Mouse (Mus musculus) forebrain, embryonic 14.5 days (tissue): ENCODE results near the gene Samd4b. TPM values are rescaled to one million over a fixed set of nuclear protein-coding genes. Genes with fewer than 3 reads are reported as not detected.
"Not testable (repeated sequence)": the region's sequence is repeated elsewhere in the genome, so short reads cannot be mapped to it uniquely, and the experiment has no call there.

Experiments used
- ATAC-seq: fragments of 200-750 bp; cut with Nextera tagmentation; 2 replicates; pipeline ENCODE4 v1.8.0; 2017; ENCODE audit warnings: mild to moderate bottlenecking, moderate library complexity
- DNase-seq: peaks from one replicate; pipeline ENCODE4 v3.0.0-alpha.2; 2015; ENCODE audit warnings: low spot score
- H3K27ac ChIP-seq: fragments of 300-500 bp; sonication (generic); 2 replicates; pipeline ENCODE4 v1.5.1; 2014; ENCODE audit warnings: low read depth, mild to moderate bottlenecking, control low read depth, low read length, moderate library complexity
- H3K27me3 ChIP-seq: fragments of 300-500 bp; sonication (generic); replicated peaks from 2 replicates; pipeline ENCODE4 v1.6.1; 2014; ENCODE audit warnings: low read length, control low read depth, mixed read lengths; ENCODE audit not compliant: control insufficient read depth, insufficient read depth
- H3K36me3 ChIP-seq: fragments of 300-500 bp; sonication (generic); 2 replicates; pipeline ENCODE4 v1.6.1; 2014; ENCODE audit warnings: low read length, control low read depth; ENCODE audit not compliant: control insufficient read depth, insufficient read depth
- H3K4me1 ChIP-seq: fragments of 300-500 bp; sonication (generic); 2 replicates; pipeline ENCODE4 v1.6.1; 2014; ENCODE audit warnings: antibody characterized with exemption, low read length, control low read depth; ENCODE audit not compliant: control insufficient read depth, insufficient read depth
- H3K4me2 ChIP-seq: fragments of 300-500 bp; sonication (generic); 2 replicates; pipeline ENCODE4 v1.6.1; 2014; ENCODE audit warnings: mild to moderate bottlenecking, control low read depth, low read length
- H3K4me3 ChIP-seq: fragments of 300-500 bp; sonication (generic); 2 replicates; pipeline ENCODE4 v1.5.1; 2014; ENCODE audit warnings: low read depth, low read length, control low read depth
- H3K9ac ChIP-seq: fragments of 300-500 bp; sonication (generic); 2 replicates; pipeline ENCODE4 v1.6.1; 2014; ENCODE audit warnings: mild to moderate bottlenecking, low read length, control low read depth, moderate library complexity
- H3K9me3 ChIP-seq: fragments of 300-500 bp; sonication (generic); replicated peaks from 2 replicates; pipeline ENCODE4 v1.6.1; 2016; ENCODE audit warnings: low read length, control low read depth, mixed read lengths; ENCODE audit not compliant: control insufficient read depth
- WGBS: fragments of 180-500 bp; shearing (Covaris S2); extraction: QIAGEN DNeasy Blood & Tissue Kit; methylation state at CpG from one replicate; pipeline ENCODE4 v1.1.7; 2014; 5-methylcytosine and 5-hydroxymethylcytosine counted together
- polyA plus RNA-seq: library from polyadenylated mRNA; unstranded; fragments of >200 nt; fragmentation: Nextera tagmentation; extraction: Ambion mirVana; gene quantifications from 2 replicates; pipeline ENCODE4 v1.2.1, GENCODE M21; 2014

The Samd4b gene
- polyA plus RNA-seq, 1 experiment from 2014 or later, result 20.1 TPM

GRCm38 (mm10) chr7:28386877-28387276, 211.1 kb downstream of the Samd4b start:
- not testable (repeated sequence) for H3K4me2 ChIP-seq, ATAC-seq, H3K9ac ChIP-seq, H3K27ac ChIP-seq, H3K4me3 ChIP-seq, H3K27me3 ChIP-seq, H3K4me1 ChIP-seq, H3K9me3 ChIP-seq, DNase-seq
- H3K36me3 ChIP-seq, result peaks cover 43% of the 10 kb centered on the region
- WGBS, result 85% methylated on average over 6 of the region's 6 CpGs

GRCm38 (mm10) chr7:28386462-28386861, 211.5 kb downstream of the Samd4b start:
- H3K9ac ChIP-seq, result no peak overlapping the region
- DNase-seq, result peak; percentile 83
- H3K4me3 ChIP-seq, result no peak overlapping the region
- H3K4me1 ChIP-seq, result peaks cover 6% of the 10 kb centered on the region
- ATAC-seq, result peak; percentile 75
- WGBS, result 17% methylated on average over 4 of the region's 4 CpGs
- no peaks in the 10 kb centered on the region for H3K9me3 ChIP-seq
- H3K27me3 ChIP-seq, result no peaks in the 10 kb centered on the region
- peaks cover 43% of the 10 kb centered on the region for H3K36me3 ChIP-seq
- no peak overlapping the region for H3K27ac ChIP-seq
- H3K4me2 ChIP-seq, result no peak overlapping the region

- Histone ChIP-seq H3K4me3 (no peak overlapping the region), H3K27me3 (no peaks in the 10 kb centered on the region), H3K36me3 (peaks cover 43% of the 10 kb centered on the region), H3K9ac (no peak overlapping the region), H3K4me2 (no peak overlapping the region), H3K4me1 (peaks cover 10% of the 10 kb centered on the region), H3K9me3 (no peaks in the 10 kb centered on the region), H3K27ac (no peak overlapping the region)
- 88% methylated on average over 7 of the region's 7 CpGs for WGBS
- ATAC-seq (0 out of 2 replicates have a peak, but pooled peaks have one; percentile 7), DNase-seq (no peak)
These were observed 211.9 kb downstream of the Samd4b start for GRCm38 (mm10) chr7:28386007-28386406.

- Histone ChIP-seq H3K4me3 (no peak overlapping the region), H3K4me2 (no peak overlapping the region), H3K9me3 (no peaks in the 10 kb centered on the region), H3K4me1 (peaks cover 13% of the 10 kb centered on the region), H3K27me3 (no peaks in the 10 kb centered on the region), H3K9ac (no peak overlapping the region), H3K27ac (no peak overlapping the region), H3K36me3 (peaks cover 38% of the 10 kb centered on the region)
- ATAC-seq (no peak), DNase-seq (no peak)
- 90% methylated on average over 9 of the region's 9 CpGs for WGBS
These were observed 212.7 kb downstream of the Samd4b start for GRCm38 (mm10) chr7:28385196-28385595.

GRCm38 (mm10) chr7:28384162-28384561, 213.8 kb downstream of the Samd4b start:
- H3K9ac ChIP-seq, result no peak overlapping the region
- DNase-seq (no peak), ATAC-seq (no peak)
- H3K4me2 ChIP-seq, result no peak overlapping the region
- no peaks in the 10 kb centered on the region for H3K27me3 ChIP-seq
- H3K36me3 ChIP-seq, result peaks cover 27% of the 10 kb centered on the region
- H3K4me3 ChIP-seq, result no peak overlapping the region
- no peak overlapping the region for H3K27ac ChIP-seq
- peaks cover 17% of the 10 kb centered on the region for H3K4me1 ChIP-seq
- no peaks in the 10 kb centered on the region for H3K9me3 ChIP-seq
- 80% methylated on average over 6 of the region's 6 CpGs for WGBS

- H3K27ac ChIP-seq, result no peak overlapping the region
- peaks cover 19% of the 10 kb centered on the region for H3K4me1 ChIP-seq
- no peak overlapping the region for H3K9ac ChIP-seq
- DNase-seq (no peak), ATAC-seq (no peak)
- H3K36me3 ChIP-seq, result peaks cover 22% of the 10 kb centered on the region
- WGBS, result 89% methylated on average over 4 of the region's 4 CpGs
- no peak overlapping the region for H3K4me3 ChIP-seq
- H3K9me3 ChIP-seq, result no peaks in the 10 kb centered on the region
- H3K4me2 ChIP-seq, result no peak overlapping the region
- H3K27me3 ChIP-seq, result no peaks in the 10 kb centered on the region
These were observed 214.3 kb downstream of the Samd4b start for GRCm38 (mm10) chr7:28383606-28384005.

- Histone ChIP-seq H3K4me2 (no peak overlapping the region), H3K4me1 (peaks cover 25% of the 10 kb centered on the region), H3K27ac (no peak overlapping the region), H3K36me3 (peaks cover 16% of the 10 kb centered on the region), H3K27me3 (no peaks in the 10 kb centered on the region), H3K9ac (no peak overlapping the region), H3K4me3 (no peak overlapping the region), H3K9me3 (no peaks in the 10 kb centered on the region)
- WGBS, result 80% methylated on average over 11 of the region's 11 CpGs
- DNase-seq (no peak), ATAC-seq (no peak)
These were observed 215.0 kb downstream of the Samd4b start for GRCm38 (mm10) chr7:28382981-28383396.

GRCm38 (mm10) chr7:28382347-28382951, 215.5 kb downstream of the Samd4b start:
- Histone ChIP-seq H3K4me2 (peak overlapping the region; percentile 46), H3K27ac (no peak overlapping the region), H3K4me3 (no peak overlapping the region), H3K4me1 (peaks cover 25% of the 10 kb centered on the region), H3K9me3 (no peaks in the 10 kb centered on the region), H3K36me3 (peaks cover 14% of the 10 kb centered on the region), H3K27me3 (no peaks in the 10 kb centered on the region), H3K9ac (no peak overlapping the region)
- no peak for DNase-seq
- no peak for ATAC-seq
- WGBS, result 66% methylated on average over 11 of the region's 12 CpGs

GRCm38 (mm10) chr7:28381938-28382337, 216.0 kb downstream of the Samd4b start:
- peak overlapping the region; percentile 60; the same call in 1 of the 2 replicates for H3K27ac ChIP-seq
- H3K4me2 ChIP-seq, result peak overlapping the region; percentile 46
- H3K27me3 ChIP-seq, result no peaks in the 10 kb centered on the region
- peak overlapping the region; percentile 55 for H3K9ac ChIP-seq
- WGBS, result 4% methylated on average over 18 of the region's 20 CpGs
- peak; percentile 17; the same call in 1 of the 2 replicates for ATAC-seq
- no peak overlapping the region for H3K4me3 ChIP-seq
- peaks cover 12% of the 10 kb centered on the region for H3K36me3 ChIP-seq
- DNase-seq, result peak; percentile 39
- H3K4me1 ChIP-seq, result peaks cover 25% of the 10 kb centered on the region
- no peaks in the 10 kb centered on the region for H3K9me3 ChIP-seq
